Mouse (Mus musculus) heart, embryonic 16.5 days (tissue): ENCODE data around the gene Rag2. TPM values are rescaled to one million over a fixed set of nuclear protein-coding genes. Genes with fewer than 3 reads are reported as not detected.

Source experiments
- ATAC-seq: fragments of 200-750 bp; cut with Nextera tagmentation; replicated peaks from 2 replicates; pipeline ENCODE4 v1.8.0; 2017; ENCODE audit warnings: moderate number of reproducible peaks; ENCODE audit not compliant: insufficient read depth, low FRiP score; ENCODE audit errors: extremely low read depth
- H3K27ac ChIP-seq: fragments of 300-500 bp; sonication (generic); 2 replicates; pipeline ENCODE4 v1.5.1; 2014; ENCODE audit warnings: mild to moderate bottlenecking, low read length, control low read depth, moderate library complexity
- H3K27me3 ChIP-seq: fragments of 300-500 bp; sonication (generic); 2 replicates; pipeline ENCODE4 v1.6.1; 2014; ENCODE audit warnings: low read length, mixed read lengths; ENCODE audit not compliant: control insufficient read depth, insufficient read depth
- H3K36me3 ChIP-seq: fragments of 300-500 bp; sonication (generic); 2 replicates; pipeline ENCODE4 v1.6.1; 2014; ENCODE audit not compliant: control insufficient read depth, insufficient read depth
- H3K4me1 ChIP-seq: fragments of 300-500 bp; sonication (generic); 2 replicates; pipeline ENCODE4 v1.6.1; 2014; ENCODE audit warnings: low read length, mixed read lengths; ENCODE audit not compliant: control insufficient read depth, insufficient read depth
- H3K4me2 ChIP-seq: fragments of 300-500 bp; sonication (generic); 2 replicates; pipeline ENCODE4 v1.6.1; 2014; ENCODE audit warnings: low read depth, mild to moderate bottlenecking, control low read depth, low read length
- H3K4me3 ChIP-seq: fragments of 300-500 bp; sonication (generic); 2 replicates; pipeline ENCODE4 v1.5.1; 2014; ENCODE audit warnings: mild to moderate bottlenecking, control low read depth, low read length
- H3K9ac ChIP-seq: fragments of 300-500 bp; sonication (generic); 2 replicates; pipeline ENCODE4 v1.6.1; 2014; ENCODE audit warnings: low read length, control low read depth
- H3K9me3 ChIP-seq: fragments of 300-500 bp; sonication (generic); replicated peaks from 2 replicates; pipeline ENCODE4 v1.6.1; 2016; ENCODE audit warnings: low read length; ENCODE audit not compliant: control insufficient read depth
- WGBS: fragments of 180-500 bp; shearing (Covaris S2); extraction: QIAGEN DNeasy Blood & Tissue Kit; methylation state at CpG from one replicate; pipeline ENCODE4 v1.1.7; 2014; 5-methylcytosine and 5-hydroxymethylcytosine counted together
- polyA plus RNA-seq: library from polyadenylated mRNA; unstranded; fragments of >200 nt; fragmentation: Nextera tagmentation; extraction: Ambion mirVana; gene quantifications from 2 replicates; pipeline ENCODE4 v1.2.1, GENCODE M21; 2015

Gene Rag2
- polyA plus RNA-seq, 1 experiment from 2014 or later = 13.2 TPM

DNA sequence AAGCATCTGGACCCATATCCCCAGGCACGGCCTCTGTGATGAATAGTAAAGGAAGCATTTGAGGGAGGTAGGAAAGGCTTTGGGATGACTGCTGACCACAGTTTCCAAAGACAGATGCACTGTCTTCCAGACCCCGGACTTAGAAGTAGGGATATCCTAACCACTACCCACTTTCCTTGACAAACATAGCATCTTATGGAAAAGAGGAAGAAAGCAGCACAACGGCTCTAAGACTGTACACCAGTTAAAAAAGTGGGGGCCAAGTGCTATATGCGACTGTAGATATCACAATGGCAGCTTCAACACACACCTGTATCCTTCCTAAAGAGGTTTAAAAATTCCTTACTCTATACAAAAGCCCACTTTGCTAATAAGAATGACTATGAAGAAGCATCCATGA, 6.1 kb upstream of the Rag2 start:
- no peak overlapping the region for H3K4me2 ChIP-seq
- peaks cover 9% of the 10 kb centered on the region for H3K4me1 ChIP-seq
- H3K27ac ChIP-seq = no peak overlapping the region
- 74% methylated on average over 4 of the region's 4 CpGs for WGBS
- H3K9me3 ChIP-seq = no peaks in the 10 kb centered on the region
- H3K36me3 ChIP-seq = no peaks in the 10 kb centered on the region
- ATAC-seq = no peak
- no peak overlapping the region for H3K4me3 ChIP-seq
- no peak overlapping the region for H3K9ac ChIP-seq
- H3K27me3 ChIP-seq = no peaks in the 10 kb centered on the region

DNA sequence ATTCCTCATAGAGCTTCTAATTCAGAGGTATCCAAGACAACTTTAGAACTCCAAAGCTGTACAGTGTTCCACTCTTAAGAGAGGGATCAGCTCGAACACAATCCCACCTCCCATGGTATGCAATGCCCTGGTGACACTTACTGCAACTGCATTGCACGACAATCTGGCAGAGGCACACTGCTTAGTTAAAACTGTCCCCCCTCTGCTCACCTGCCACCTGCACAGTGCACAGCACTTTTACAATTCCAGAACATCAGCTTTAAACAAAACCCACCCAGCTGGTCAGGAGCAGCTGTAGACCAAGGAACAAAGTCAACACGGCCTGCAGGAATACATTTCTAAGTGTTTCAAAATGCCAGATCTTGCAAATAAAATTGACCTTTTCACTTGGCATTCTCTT, 3.6 kb upstream of the Rag2 start:
- H3K9me3 ChIP-seq = no peaks in the 10 kb centered on the region
- peaks cover 2% of the 10 kb centered on the region; the same call in 1 of the 2 replicates for H3K4me1 ChIP-seq
- no peaks in the 10 kb centered on the region for H3K27me3 ChIP-seq
- no peak overlapping the region for H3K4me3 ChIP-seq
- WGBS = 67% methylated on average over 3 of the region's 3 CpGs
- no peak overlapping the region for H3K9ac ChIP-seq
- peak overlapping the region; percentile 18; the same call in 1 of the 2 replicates for H3K27ac ChIP-seq
- H3K4me2 ChIP-seq = no peak overlapping the region
- ATAC-seq = no peak
- H3K36me3 ChIP-seq = no peaks in the 10 kb centered on the region

- no peaks in the 10 kb centered on the region for H3K27me3 ChIP-seq
- no peak overlapping the region for H3K4me3 ChIP-seq
- no peak for ATAC-seq
- WGBS = 62% methylated on average over 7 of the region's 7 CpGs
- no peak overlapping the region; the same call in 1 of the 2 replicates for H3K27ac ChIP-seq
- H3K4me2 ChIP-seq = no peak overlapping the region
- no peak overlapping the region for H3K9ac ChIP-seq
- no peaks in the 10 kb centered on the region for H3K4me1 ChIP-seq
- H3K36me3 ChIP-seq = no peaks in the 10 kb centered on the region
- H3K9me3 ChIP-seq = no peaks in the 10 kb centered on the region
These were observed 2.9 kb upstream of the Rag2 start for GRCm38 (mm10) chr2:101621611-101622010.

DNA sequence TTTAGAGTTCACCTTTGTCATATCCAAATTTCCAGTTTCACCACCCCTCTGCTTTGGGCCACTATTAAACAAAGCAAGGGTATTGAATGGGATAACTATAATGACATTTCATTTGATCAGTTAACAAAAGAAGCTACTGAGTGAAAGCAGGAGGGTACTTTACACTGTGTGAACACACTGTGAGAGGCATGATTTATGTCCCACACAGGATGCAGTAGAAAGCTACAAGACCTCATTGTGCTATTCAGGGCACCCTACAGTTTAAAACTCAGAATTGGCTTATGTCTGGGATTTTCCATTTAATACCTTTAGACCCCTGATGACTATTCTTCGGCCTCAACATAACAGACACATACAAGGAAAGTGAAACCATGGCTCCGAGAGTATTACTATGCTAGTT, 1.5 kb upstream of the Rag2 start:
- 83% methylated on average over 2 of the region's 2 CpGs for WGBS
- no peaks in the 10 kb centered on the region for H3K27me3 ChIP-seq
- no peaks in the 10 kb centered on the region for H3K9me3 ChIP-seq
- no peak overlapping the region for H3K27ac ChIP-seq
- no peaks in the 10 kb centered on the region for H3K36me3 ChIP-seq
- peaks cover 3% of the 10 kb centered on the region; the same call in 1 of the 2 replicates for H3K4me1 ChIP-seq
- no peak overlapping the region for H3K4me2 ChIP-seq
- H3K4me3 ChIP-seq = no peak overlapping the region
- ATAC-seq = no peak
- H3K9ac ChIP-seq = no peak overlapping the region

- WGBS = 77% methylated on average over 2 of the region's 2 CpGs
- Histone ChIP-seq H3K9ac (no peak overlapping the region), H3K9me3 (no peaks in the 10 kb centered on the region), H3K27me3 (no peaks in the 10 kb centered on the region), H3K4me2 (no peak overlapping the region), H3K36me3 (no peaks in the 10 kb centered on the region), H3K4me1 (peaks cover 3% of the 10 kb centered on the region; the same call in 1 of the 2 replicates), H3K27ac (0 out of 2 replicates have a peak overlapping the region, but pooled peaks have one; percentile 23), H3K4me3 (no peak overlapping the region)
- ATAC-seq = no peak
These were observed 507 bp upstream of the Rag2 start for GRCm38 (mm10) chr2:101624011-101624410.

DNA sequence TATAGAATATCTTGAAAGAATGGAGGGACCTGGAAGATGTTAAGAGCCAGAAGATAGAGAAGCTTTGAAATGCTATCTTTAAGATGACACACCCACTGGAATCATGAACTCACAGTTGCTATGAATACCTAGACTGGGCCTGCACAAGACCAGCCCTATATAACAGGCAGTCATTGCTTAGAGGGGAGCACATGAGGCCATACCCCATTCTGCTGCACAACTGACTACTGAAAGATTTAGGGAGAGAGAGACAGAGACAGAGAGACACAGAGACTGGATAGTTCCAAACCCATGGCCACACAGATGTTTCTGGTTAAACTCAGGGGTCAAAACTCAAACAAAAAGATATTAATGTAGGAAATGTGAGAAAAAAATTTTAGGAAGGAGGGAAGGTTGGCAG, 2.7 kb downstream of the Rag2 start:
- Histone ChIP-seq H3K36me3 (no peaks in the 10 kb centered on the region), H3K4me3 (no peak overlapping the region), H3K9ac (no peak overlapping the region), H3K4me1 (peaks cover 7% of the 10 kb centered on the region), H3K9me3 (no peaks in the 10 kb centered on the region), H3K27ac (no peak overlapping the region), H3K4me2 (no peak overlapping the region), H3K27me3 (no peaks in the 10 kb centered on the region)
- ATAC-seq = no peak

GRCm38 (mm10) chr2:101628297-101629236, 4.0 kb downstream of the Rag2 start:
- H3K4me2 ChIP-seq = peak overlapping the region; percentile 84
- H3K4me1 ChIP-seq = peaks cover 7% of the 10 kb centered on the region
- peak overlapping the region; percentile 84 for H3K27ac ChIP-seq
- ATAC-seq = peak; percentile 97
- no peaks in the 10 kb centered on the region for H3K36me3 ChIP-seq
- no peaks in the 10 kb centered on the region for H3K9me3 ChIP-seq
- WGBS = 5% methylated on average over 31 of the region's 31 CpGs
- H3K9ac ChIP-seq = peak overlapping the region; percentile 85
- H3K4me3 ChIP-seq = peak overlapping the region; percentile 76
- no peaks in the 10 kb centered on the region for H3K27me3 ChIP-seq

DNA sequence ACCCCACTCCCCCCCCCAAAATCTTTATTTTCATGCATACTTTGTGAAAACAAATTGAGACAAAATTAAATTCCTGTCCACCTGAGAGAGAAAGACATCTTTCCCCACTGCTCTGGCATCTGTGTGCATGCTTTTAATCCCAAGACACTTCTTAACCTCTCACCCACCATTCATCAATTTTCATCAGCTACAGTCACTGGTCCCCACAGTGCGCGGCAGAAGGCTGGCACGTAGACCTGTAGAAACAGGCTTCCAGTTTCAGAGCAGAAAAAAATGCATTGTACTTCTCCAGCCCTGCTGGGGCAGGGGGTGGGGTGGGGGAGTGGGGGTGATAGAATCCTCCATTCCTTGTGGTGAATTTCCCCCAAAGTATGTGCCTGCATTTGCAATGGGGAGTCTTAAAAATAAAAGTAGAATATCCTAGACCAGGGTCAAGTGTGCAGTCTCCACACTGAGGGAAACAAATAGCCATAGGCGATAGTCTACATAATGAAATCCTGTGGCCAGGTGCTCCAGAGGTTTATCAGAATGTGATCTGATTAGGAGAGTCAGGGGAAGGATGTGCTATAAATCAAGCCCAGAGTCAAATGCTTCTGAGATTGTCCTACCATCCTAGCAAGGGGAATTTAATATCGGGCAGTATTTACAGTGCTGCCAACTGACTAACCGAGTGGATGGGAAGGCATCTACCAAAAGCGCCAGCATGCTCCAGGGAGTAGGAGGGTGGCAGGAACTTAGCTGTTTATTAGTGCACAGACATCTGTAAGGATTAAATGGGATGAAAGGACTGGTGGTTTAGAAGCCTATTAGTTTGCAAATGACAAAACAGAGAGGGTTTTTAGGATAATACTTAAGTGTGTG, 14.7 kb downstream of the Rag2 start:
- no peak for ATAC-seq
- H3K4me2 ChIP-seq = no peak overlapping the region
- H3K36me3 ChIP-seq = no peaks in the 10 kb centered on the region
- 68% methylated on average over 7 of the region's 7 CpGs for WGBS
- H3K27me3 ChIP-seq = no peaks in the 10 kb centered on the region
- no peaks in the 10 kb centered on the region for H3K4me1 ChIP-seq
- H3K4me3 ChIP-seq = no peak overlapping the region
- no peaks in the 10 kb centered on the region for H3K9me3 ChIP-seq
- H3K9ac ChIP-seq = no peak overlapping the region
- H3K27ac ChIP-seq = no peak overlapping the region
